Mouse (Mus musculus): Measurements from ENCODE around the gene Zfp775. TPM values are rescaled to one million over a fixed set of nuclear protein-coding genes. Genes with fewer than 3 reads are reported as not detected.
"Not testable (repeated sequence)": the region's sequence is repeated elsewhere in the genome, so short reads cannot be mapped to it uniquely, and the experiment has no call there.

Zfp775 gene
- total RNA-seq, 1 experiment from 2014 or later: 8.4 TPM

GRCm38 (mm10) chr6:48613464-48613863 lies 11.6 kb downstream of the Zfp775 start:
- ATAC-seq (replicated peaks in 1 of 2; ENCODE audit: insufficient read depth in 1 of 2, low FRiP score in 2 of 2, low TSS enrichment in 1 of 2, low read depth in 1 of 2, poor library complexity in 2 of 2, severe bottlenecking in 2 of 2): no peak

GRCm38 (mm10) chr6:48614756-48615155 lies 12.9 kb downstream of the Zfp775 start:
- ATAC-seq (replicated peaks in 1 of 2; ENCODE audit: insufficient read depth in 1 of 2, low FRiP score in 2 of 2, low TSS enrichment in 1 of 2, low read depth in 1 of 2, poor library complexity in 2 of 2, severe bottlenecking in 2 of 2): no peak

- ATAC-seq (replicated peaks in 1 of 2; ENCODE audit: insufficient read depth in 1 of 2, low FRiP score in 2 of 2, low TSS enrichment in 1 of 2, low read depth in 1 of 2, poor library complexity in 2 of 2, severe bottlenecking in 2 of 2): no peak
Observed at GRCm38 (mm10) chr6:48620031-48620430, 18.2 kb downstream of the Zfp775 start.

GRCm38 (mm10) chr6:48622186-48622843 lies 20.5 kb downstream of the Zfp775 start:
- not testable (repeated sequence) for ATAC-seq (replicated peaks in 1 of 2; ENCODE audit: insufficient read depth in 1 of 2, low FRiP score in 2 of 2, low TSS enrichment in 1 of 2, low read depth in 1 of 2, poor library complexity in 2 of 2, severe bottlenecking in 2 of 2)

- ATAC-seq (replicated peaks in 1 of 2; ENCODE audit: insufficient read depth in 1 of 2, low FRiP score in 2 of 2, low TSS enrichment in 1 of 2, low read depth in 1 of 2, poor library complexity in 2 of 2, severe bottlenecking in 2 of 2): no peak
Observed at GRCm38 (mm10) chr6:48623460-48623859, 21.6 kb downstream of the Zfp775 start.

GRCm38 (mm10) chr6:48626464-48626863 lies 24.6 kb downstream of the Zfp775 start, which contains the start of gene AI854703:
Gene AI854703 (plus strand): TSS chr6:48626764.
- no peak for ATAC-seq (replicated peaks in 1 of 2; ENCODE audit: insufficient read depth in 1 of 2, low FRiP score in 2 of 2, low TSS enrichment in 1 of 2, low read depth in 1 of 2, poor library complexity in 2 of 2, severe bottlenecking in 2 of 2)

- ATAC-seq (replicated peaks in 1 of 2; ENCODE audit: insufficient read depth in 1 of 2, low FRiP score in 2 of 2, low TSS enrichment in 1 of 2, low read depth in 1 of 2, poor library complexity in 2 of 2, severe bottlenecking in 2 of 2): peak; percentile 50 to 54; a peak in 3 of 4 replicates
Observed at GRCm38 (mm10) chr6:48626984-48627383, 25.1 kb downstream of the Zfp775 start.

- no peak for ATAC-seq (replicated peaks in 1 of 2; ENCODE audit: insufficient read depth in 1 of 2, low FRiP score in 2 of 2, low TSS enrichment in 1 of 2, low read depth in 1 of 2, poor library complexity in 2 of 2, severe bottlenecking in 2 of 2)
Observed at GRCm38 (mm10) chr6:48627511-48627924, 25.7 kb downstream of the Zfp775 start.

GRCm38 (mm10) chr6:48628377-48628776 lies 26.5 kb downstream of the Zfp775 start:
- ATAC-seq (replicated peaks in 1 of 2; ENCODE audit: insufficient read depth in 1 of 2, low FRiP score in 2 of 2, low TSS enrichment in 1 of 2, low read depth in 1 of 2, poor library complexity in 2 of 2, severe bottlenecking in 2 of 2): no peak

GRCm38 (mm10) chr6:48628808-48629660 lies 27.2 kb downstream of the Zfp775 start:
- ATAC-seq (replicated peaks in 1 of 2; ENCODE audit: insufficient read depth in 1 of 2, low FRiP score in 2 of 2, low TSS enrichment in 1 of 2, low read depth in 1 of 2, poor library complexity in 2 of 2, severe bottlenecking in 2 of 2): peak in 1 of 2 experiments; percentile 31; a peak in 2 of 4 replicates

GRCm38 (mm10) chr6:48629661-48630034 lies 27.8 kb downstream of the Zfp775 start:
- ATAC-seq (replicated peaks in 1 of 2; ENCODE audit: insufficient read depth in 1 of 2, low FRiP score in 2 of 2, low TSS enrichment in 1 of 2, low read depth in 1 of 2, poor library complexity in 2 of 2, severe bottlenecking in 2 of 2): no peak; a peak in 1 of 4 replicates

GRCm38 (mm10) chr6:48630831-48631230 lies 29.0 kb downstream of the Zfp775 start:
- no peak for ATAC-seq (replicated peaks in 1 of 2; ENCODE audit: insufficient read depth in 1 of 2, low FRiP score in 2 of 2, low TSS enrichment in 1 of 2, low read depth in 1 of 2, poor library complexity in 2 of 2, severe bottlenecking in 2 of 2)

GRCm38 (mm10) chr6:48635105-48635504 lies 33.2 kb downstream of the Zfp775 start:
- no peak; a peak in 1 of 4 replicates for ATAC-seq (replicated peaks in 1 of 2; ENCODE audit: insufficient read depth in 1 of 2, low FRiP score in 2 of 2, low TSS enrichment in 1 of 2, low read depth in 1 of 2, poor library complexity in 2 of 2, severe bottlenecking in 2 of 2)

GRCm38 (mm10) chr6:48636515-48636914 lies 34.7 kb downstream of the Zfp775 start:
- ATAC-seq (replicated peaks in 1 of 2; ENCODE audit: insufficient read depth in 1 of 2, low FRiP score in 2 of 2, low TSS enrichment in 1 of 2, low read depth in 1 of 2, poor library complexity in 2 of 2, severe bottlenecking in 2 of 2): no peak

GRCm38 (mm10) chr6:48637811-48638500 lies 36.1 kb downstream of the Zfp775 start:
- ATAC-seq (replicated peaks in 1 of 2; ENCODE audit: insufficient read depth in 1 of 2, low FRiP score in 2 of 2, low TSS enrichment in 1 of 2, low read depth in 1 of 2, poor library complexity in 2 of 2, severe bottlenecking in 2 of 2): no peak

GRCm38 (mm10) chr6:48638553-48638952 lies 36.7 kb downstream of the Zfp775 start:
- no peak for ATAC-seq (replicated peaks in 1 of 2; ENCODE audit: insufficient read depth in 1 of 2, low FRiP score in 2 of 2, low TSS enrichment in 1 of 2, low read depth in 1 of 2, poor library complexity in 2 of 2, severe bottlenecking in 2 of 2)

GRCm38 (mm10) chr6:48641391-48641790 lies 39.5 kb downstream of the Zfp775 start:
- ATAC-seq (replicated peaks in 1 of 2; ENCODE audit: insufficient read depth in 1 of 2, low FRiP score in 2 of 2, low TSS enrichment in 1 of 2, low read depth in 1 of 2, poor library complexity in 2 of 2, severe bottlenecking in 2 of 2): no peak

GRCm38 (mm10) chr6:48642764-48643292 lies 41.0 kb downstream of the Zfp775 start:
- ATAC-seq (replicated peaks in 1 of 2; ENCODE audit: insufficient read depth in 1 of 2, low FRiP score in 2 of 2, low TSS enrichment in 1 of 2, low read depth in 1 of 2, poor library complexity in 2 of 2, severe bottlenecking in 2 of 2): no peak

Data from hematopoietic stem cell, adult 5-6 weeks (primary cell).